Mouse (Mus musculus) brown adipose tissue, adult 24 weeks (tissue): ENCODE measurements around the gene Trpm5. TPM values are rescaled to one million over a fixed set of nuclear protein-coding genes. Genes with fewer than 3 reads are reported as not detected.

Source experiments
- H3K27ac ChIP-seq: fragments of 200-500 bp; replicated peaks from 2 replicates; pipeline ENCODE4 v1.5.1; 2012; ENCODE audit warnings: low read depth, mild to moderate bottlenecking, low read length
- H3K4me1 ChIP-seq: fragments of 200-500 bp; 2 replicates; pipeline ENCODE4 v1.6.1; 2012; ENCODE audit warnings: low read length, mixed read lengths; ENCODE audit not compliant: control insufficient read depth, insufficient read depth, insufficient read length
- H3K4me3 ChIP-seq: fragments of 200-500 bp; 2 replicates; pipeline ENCODE4 v1.5.1; 2012; ENCODE audit warnings: low read depth, mild to moderate bottlenecking, low read length, moderate library complexity; ENCODE audit not compliant: insufficient read depth
- polyA plus RNA-seq: library from polyadenylated mRNA; stranded (reverse); fragments of >200 nt; gene quantifications from 2 replicates; pipeline ENCODE4 v1.2.4, GENCODE M21; 2012; ENCODE audit not compliant: missing spikeins, insufficient read depth, insufficient read length

The Trpm5 gene
- polyA plus RNA-seq, 1 experiment = not detected

DNA sequence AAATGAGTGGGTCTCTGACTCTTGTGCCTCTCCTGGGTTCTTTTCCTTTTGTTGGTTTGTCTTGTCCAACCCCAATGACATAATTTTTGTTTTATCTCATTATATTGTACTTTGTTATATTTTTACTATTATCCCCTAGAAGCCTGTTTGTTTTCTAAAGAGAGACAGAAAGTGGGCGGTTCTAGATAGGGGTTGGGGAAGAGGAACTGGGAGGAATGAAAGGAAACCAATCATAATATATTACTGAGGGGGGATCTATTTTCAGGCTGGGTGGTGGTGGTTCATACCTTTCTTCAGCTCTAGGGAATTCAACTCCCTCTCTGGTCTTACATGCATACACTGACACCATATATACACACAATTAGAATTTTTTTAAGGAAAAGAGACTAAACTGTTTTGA is 70.1 kb downstream of the Trpm5 start:
- H3K4me1 ChIP-seq = no peaks in the 10 kb centered on the region
- H3K4me3 ChIP-seq = no peak overlapping the region
- no peak overlapping the region for H3K27ac ChIP-seq

DNA sequence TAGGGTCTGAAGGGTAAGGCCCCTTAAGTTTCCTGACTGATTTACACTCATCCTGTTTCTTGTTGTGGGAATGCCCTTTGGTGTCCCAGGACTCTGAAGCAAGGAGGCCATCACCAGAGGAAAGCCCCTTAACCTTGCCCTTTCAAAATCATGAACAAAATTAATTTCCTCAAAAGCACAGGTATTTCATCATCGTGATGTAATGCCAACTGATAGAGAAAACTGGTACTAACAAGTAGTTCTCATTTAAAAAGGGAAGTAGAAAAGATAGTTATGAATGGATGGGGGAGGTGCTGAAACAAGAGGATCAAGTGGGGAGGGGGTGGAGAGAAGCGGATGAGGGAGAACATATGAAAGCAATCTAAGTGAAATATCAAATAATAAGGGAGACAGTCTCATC is 70.9 kb downstream of the Trpm5 start:
- H3K27ac ChIP-seq = no peak overlapping the region
- H3K4me1 ChIP-seq = no peaks in the 10 kb centered on the region
- no peak overlapping the region for H3K4me3 ChIP-seq

DNA sequence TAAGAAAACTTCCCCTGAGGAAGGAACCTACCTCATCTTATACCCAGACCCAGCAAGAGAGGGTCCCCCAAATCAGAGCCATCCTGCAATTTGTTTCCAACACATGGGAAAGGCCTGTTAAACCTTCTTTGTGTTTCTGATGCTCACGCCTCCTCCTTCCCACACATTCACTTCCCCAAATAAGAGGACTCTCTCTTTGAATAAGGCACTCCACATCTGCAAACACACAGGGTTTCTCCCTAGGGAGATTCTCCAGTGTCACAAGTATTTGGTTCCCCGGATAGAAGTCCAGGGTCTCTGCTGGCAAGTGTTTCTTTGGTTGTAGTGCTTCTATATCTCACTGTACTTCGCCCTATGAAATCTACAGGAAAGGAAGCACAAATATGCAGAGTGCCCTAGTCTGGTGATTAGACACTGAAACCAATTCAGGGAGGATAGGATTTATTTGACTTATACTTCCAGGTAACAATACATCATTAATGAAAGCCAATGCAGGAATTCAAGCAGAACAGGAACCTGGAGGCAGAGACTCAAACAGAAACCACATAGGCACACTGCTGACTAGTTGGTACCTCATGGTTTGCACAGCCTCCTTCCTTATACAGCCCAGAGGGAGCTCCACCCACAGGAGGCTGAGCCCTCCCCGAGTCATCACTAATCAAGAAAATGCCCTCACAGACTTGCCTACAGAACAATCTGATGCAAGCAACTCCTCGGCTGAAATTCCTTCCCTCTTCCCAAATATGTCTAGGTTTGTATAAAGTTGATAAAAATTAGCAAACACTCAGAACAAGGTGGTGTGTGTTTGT is 72.9 kb downstream of the Trpm5 start:
- peak overlapping the region; percentile 58 for H3K27ac ChIP-seq
- peaks cover 6% of the 10 kb centered on the region for H3K4me1 ChIP-seq

DNA sequence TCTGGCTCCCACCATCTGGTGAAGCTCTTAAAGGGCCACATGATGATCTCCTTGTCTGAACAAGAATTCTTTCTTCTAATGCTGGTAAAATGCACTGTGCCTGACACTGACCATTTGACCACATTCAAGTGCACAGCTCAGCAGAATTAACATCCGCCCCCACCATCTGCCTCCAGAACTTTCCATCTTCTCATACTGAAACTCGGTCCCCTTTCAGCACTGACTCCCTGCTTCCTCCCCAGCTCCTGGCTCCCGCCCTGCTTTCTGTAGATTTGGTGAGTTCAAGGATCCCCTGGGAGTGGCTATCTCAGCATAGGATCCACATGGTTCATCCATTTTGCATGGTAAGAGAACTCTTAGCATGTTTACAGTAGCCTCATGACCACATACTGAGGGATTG is 73.7 kb downstream of the Trpm5 start:
- peak overlapping the region; percentile 63 for H3K27ac ChIP-seq
- H3K4me3 ChIP-seq = no peak overlapping the region
- peaks cover 13% of the 10 kb centered on the region for H3K4me1 ChIP-seq

More for the DNA sequence above, 72.9 kb downstream of the Trpm5 start:
- H3K4me3 ChIP-seq = no peak overlapping the region

DNA sequence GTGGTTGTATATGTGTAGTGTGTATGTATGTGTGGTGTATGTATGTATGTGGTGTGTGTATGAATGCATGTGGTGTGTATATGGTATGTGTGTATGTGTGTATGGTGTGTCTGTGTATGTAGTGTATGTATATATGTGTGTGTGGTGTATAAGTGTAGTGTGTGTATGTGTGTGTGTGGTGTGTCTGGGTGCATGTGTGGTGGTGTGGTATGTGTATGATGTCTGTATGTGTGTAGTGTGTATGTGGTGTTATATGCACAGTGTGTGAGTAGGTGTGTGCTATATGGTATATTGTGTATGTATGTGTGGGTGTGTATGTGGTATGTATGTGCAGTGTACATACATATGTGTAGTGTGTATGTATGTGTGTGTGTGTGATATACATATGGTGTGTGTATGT is 74.4 kb downstream of the Trpm5 start:
- Histone ChIP-seq H3K27ac (peak overlapping the region; percentile 63; the same call in 1 of the 2 replicates), H3K4me3 (no peak overlapping the region), H3K4me1 (peaks cover 20% of the 10 kb centered on the region)

Other genes with a start within 250 kb of the Trpm5 start
- not detected in 2 replicates for gene Th, start 163.5 kb downstream of the Trpm5 start, polyA plus RNA-seq
- not detected in 2 replicates for gene Ascl2, start 125.4 kb downstream of the Trpm5 start, polyA plus RNA-seq
- 0.83 and 1.3 TPM in 2 replicates for gene Tspan32, start 89.6 kb downstream of the Trpm5 start, polyA plus RNA-seq
- gene Cd81, start 41.9 kb downstream of the Trpm5 start, polyA plus RNA-seq = 289 and 375 TPM in 2 replicates
- 6.7 and 13.2 TPM in 2 replicates for gene Tssc4, start 25.4 kb downstream of the Trpm5 start, polyA plus RNA-seq
- 0.36 and 1.0 TPM in 2 replicates for gene Kcnq1, start 11.7 kb upstream of the Trpm5 start, polyA plus RNA-seq